Mouse (Mus musculus) hindbrain, postnatal 0 days (tissue): ENCODE results near the gene Slc39a11. TPM values are rescaled to one million over a fixed set of nuclear protein-coding genes. Genes with fewer than 3 reads are reported as not detected.

ENCODE experiments used
- ATAC-seq: fragments of 200-750 bp; cut with Nextera tagmentation; 2 replicates; pipeline ENCODE4 v1.8.0; 2017; ENCODE audit warnings: mild to moderate bottlenecking, moderate TSS enrichment, moderate library complexity
- DNase-seq: peaks from one replicate; pipeline ENCODE4 v3.0.0-alpha.2; 2015; ENCODE audit warnings: low spot score
- H3K27ac ChIP-seq: fragments of 300-500 bp; sonication (generic); 2 replicates; pipeline ENCODE4 v1.5.1; 2014; ENCODE audit warnings: mild to moderate bottlenecking
- H3K27me3 ChIP-seq: fragments of 300-500 bp; sonication (generic); 2 replicates; pipeline ENCODE4 v1.6.1; 2014; ENCODE audit warnings: low read length, mixed read lengths; ENCODE audit not compliant: insufficient read depth
- H3K36me3 ChIP-seq: fragments of 300-500 bp; sonication (generic); 2 replicates; pipeline ENCODE4 v1.6.1; 2014; ENCODE audit warnings: low read length, mixed read lengths; ENCODE audit not compliant: insufficient read depth
- H3K4me1 ChIP-seq: fragments of 300-500 bp; sonication (generic); 2 replicates; pipeline ENCODE4 v1.6.1; 2014; ENCODE audit warnings: antibody characterized with exemption, low read length, mixed read lengths; ENCODE audit not compliant: insufficient read depth
- H3K4me2 ChIP-seq: fragments of 300-500 bp; sonication (generic); 2 replicates; pipeline ENCODE4 v1.6.1; 2014; ENCODE audit warnings: low read depth, mild to moderate bottlenecking, low read length, moderate library complexity, mixed read lengths
- H3K4me3 ChIP-seq: fragments of 300-500 bp; sonication (generic); 2 replicates; pipeline ENCODE4 v1.5.1; 2014; ENCODE audit warnings: low read length
- H3K9ac ChIP-seq: fragments of 300-500 bp; sonication (generic); replicated peaks from 2 replicates; pipeline ENCODE4 v1.6.1; 2014; ENCODE audit warnings: mild to moderate bottlenecking, low read length, moderate library complexity, mixed read lengths
- H3K9me3 ChIP-seq: fragments of 300-500 bp; sonication (generic); 2 replicates; pipeline ENCODE4 v1.6.1; 2016; ENCODE audit warnings: low read length, mixed read lengths
- CTCF ChIP-seq: IDR thresholded peaks from 2 replicates; pipeline ENCODE4 v1.5.1; 2016; ENCODE audit warnings: antibody characterized with exemption, control low read depth, low read depth
- WGBS: fragments of 180-500 bp; shearing (Covaris S2); extraction: QIAGEN DNeasy Blood & Tissue Kit; methylation state at CpG from one replicate; pipeline ENCODE4 v1.1.7; 2014; 5-methylcytosine and 5-hydroxymethylcytosine counted together
- polyA plus RNA-seq: library from polyadenylated mRNA; unstranded; fragments of >200 nt; fragmentation: Nextera tagmentation; extraction: Ambion mirVana; gene quantifications from 2 replicates; pipeline ENCODE4 v1.2.1, GENCODE M21; 2015
- total RNA-seq: library from RNA; depleted of rRNA; stranded (reverse); fragments of >200 nt; gene quantifications from 2 replicates; pipeline ENCODE4 v1.2.3, GENCODE M21; 2014

The Slc39a11 gene
- total and polyA plus RNA-seq, 2 experiments from 2014 or later, result 35.6 to 63.3 TPM

- no peak overlapping the region for H3K4me3 ChIP-seq
- DNase-seq (peak; percentile 83), ATAC-seq (peak; percentile 78)
- no peak for TF ChIP-seq CTCF
- H3K36me3 ChIP-seq, result no peaks in the 10 kb centered on the region
- no peaks in the 10 kb centered on the region for H3K27me3 ChIP-seq
- WGBS, result 53% methylated on average over 7 of the region's 7 CpGs
- no peak overlapping the region for H3K9ac ChIP-seq
- no peak overlapping the region for H3K4me2 ChIP-seq
- H3K27ac ChIP-seq, result peak overlapping the region; percentile 81
- H3K9me3 ChIP-seq, result no peaks in the 10 kb centered on the region
- H3K4me1 ChIP-seq, result peaks cover 16% of the 10 kb centered on the region
Measured at GRCm38 (mm10) chr11:113554194-113554593, 95.7 kb downstream of the Slc39a11 start.

DNA sequence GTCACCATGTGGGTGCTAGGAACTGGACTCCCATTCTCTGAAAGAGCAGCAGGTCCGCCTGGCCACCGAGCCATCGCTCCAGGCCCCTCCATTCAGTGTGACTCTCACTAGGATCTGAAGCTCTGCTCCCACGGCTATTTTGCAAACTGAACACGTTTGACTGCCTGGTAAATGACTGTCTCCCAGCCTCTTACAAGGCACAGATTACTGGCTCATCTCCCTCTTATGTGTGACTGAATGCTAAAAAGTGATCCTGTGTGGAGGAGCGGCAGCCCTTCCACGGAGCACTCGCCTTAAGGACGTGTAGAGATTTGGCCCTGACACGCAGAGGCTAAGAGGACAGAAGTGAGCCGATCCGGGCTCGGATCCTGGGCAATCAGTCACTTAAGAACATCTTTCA is 96.3 kb downstream of the Slc39a11 start:
- DNase-seq (peak; percentile 45), ATAC-seq (peak; percentile 39; the same call in 1 of the 2 replicates)
- Histone ChIP-seq H3K36me3 (no peaks in the 10 kb centered on the region), H3K4me1 (peaks cover 16% of the 10 kb centered on the region), H3K4me3 (no peak overlapping the region), H3K27me3 (no peaks in the 10 kb centered on the region), H3K9me3 (no peaks in the 10 kb centered on the region), H3K27ac (peak overlapping the region; percentile 81), H3K9ac (no peak overlapping the region), H3K4me2 (no peak overlapping the region)
- TF ChIP-seq CTCF, result no peak
- 43% methylated on average over 13 of the region's 13 CpGs for WGBS

DNA sequence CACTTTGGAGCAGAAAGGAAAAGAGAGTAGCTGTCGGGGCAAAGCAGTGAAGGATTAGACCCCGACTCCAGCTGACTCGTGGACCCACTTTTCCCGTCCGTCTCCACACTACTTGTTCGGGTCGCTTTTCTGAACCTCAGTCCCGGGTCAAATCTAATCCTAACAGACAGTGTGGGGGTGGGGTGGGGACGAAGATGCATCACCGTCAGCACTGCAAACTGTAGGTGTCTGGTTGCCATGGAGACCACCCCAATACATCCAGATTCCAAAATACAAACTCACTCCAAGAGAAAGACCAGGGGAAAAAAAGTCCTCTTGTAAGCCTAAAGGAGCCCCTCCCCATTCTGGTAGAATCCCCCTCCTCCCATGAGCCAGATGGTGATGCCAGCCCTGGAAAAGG is 97.3 kb downstream of the Slc39a11 start:
- peaks cover 16% of the 10 kb centered on the region for H3K4me1 ChIP-seq
- TF ChIP-seq CTCF, result no peak
- H3K9ac ChIP-seq, result no peak overlapping the region
- ATAC-seq (no peak), DNase-seq (no peak)
- whole genome bisulfite sequencing, result 61% methylated on average over 10 of the region's 10 CpGs
- H3K9me3 ChIP-seq, result no peaks in the 10 kb centered on the region
- H3K27me3 ChIP-seq, result no peaks in the 10 kb centered on the region
- H3K36me3 ChIP-seq, result no peaks in the 10 kb centered on the region
- no peak overlapping the region for H3K4me3 ChIP-seq
- H3K27ac ChIP-seq, result peak overlapping the region; percentile 81
- no peak overlapping the region for H3K4me2 ChIP-seq

GRCm38 (mm10) chr11:113546217-113546877 is 103.5 kb downstream of the Slc39a11 start:
- TF ChIP-seq CTCF, result 0 out of 2 replicates have a peak, but pooled peaks have one; percentile 6
- H3K9me3 ChIP-seq, result no peaks in the 10 kb centered on the region
- no peaks in the 10 kb centered on the region for H3K4me1 ChIP-seq
- no peak overlapping the region for H3K9ac ChIP-seq
- no peaks in the 10 kb centered on the region for H3K27me3 ChIP-seq
- 70% methylated on average over 11 of the region's 11 CpGs for WGBS
- no peaks in the 10 kb centered on the region for H3K36me3 ChIP-seq
- ATAC-seq, result no peak
- DNase-seq, result no peak
- no peak overlapping the region for H3K27ac ChIP-seq
- no peak overlapping the region for H3K4me3 ChIP-seq
- no peak overlapping the region for H3K4me2 ChIP-seq

DNA sequence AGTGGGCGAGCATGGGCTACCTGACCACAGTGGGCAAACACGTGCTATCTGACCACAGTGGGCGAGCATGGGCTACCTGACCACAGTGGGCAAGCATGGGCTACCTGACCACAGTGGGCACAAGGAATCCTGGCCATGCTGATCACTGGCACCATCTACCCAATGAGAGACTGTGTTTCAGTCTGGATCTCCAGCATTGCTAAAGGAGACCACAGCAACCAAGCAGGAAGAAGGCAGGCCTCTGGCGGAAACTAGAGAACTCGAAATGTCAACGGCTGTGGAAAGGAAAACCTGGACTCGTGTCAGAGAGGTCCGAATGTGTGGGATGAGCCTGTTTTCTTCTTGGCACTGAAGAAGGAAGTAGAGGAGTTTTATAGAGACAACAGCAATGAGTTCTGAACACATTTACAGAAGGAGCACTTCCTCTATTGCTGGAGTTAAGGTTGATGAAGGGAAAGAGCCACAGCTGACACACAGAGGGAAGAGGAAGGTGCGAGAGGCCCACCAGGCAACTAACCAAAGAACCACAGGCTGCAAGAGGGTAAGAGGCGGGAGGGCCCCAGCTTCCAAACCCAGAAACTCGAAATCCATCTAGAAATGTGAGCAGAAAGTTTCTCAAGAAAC is 105.8 kb downstream of the Slc39a11 start:
- TF ChIP-seq CTCF, result no peak
- 87% methylated on average over 11 of the region's 11 CpGs for WGBS
- no peaks in the 10 kb centered on the region for H3K9me3 ChIP-seq
- H3K4me1 ChIP-seq, result no peaks in the 10 kb centered on the region
- no peak overlapping the region for H3K27ac ChIP-seq
- H3K36me3 ChIP-seq, result no peaks in the 10 kb centered on the region
- H3K4me3 ChIP-seq, result no peak overlapping the region
- no peaks in the 10 kb centered on the region for H3K27me3 ChIP-seq
- no peak overlapping the region for H3K4me2 ChIP-seq
- no peak for DNase-seq
- ATAC-seq, result no peak
- H3K9ac ChIP-seq, result no peak overlapping the region

- ATAC-seq (no peak), DNase-seq (no peak)
- 91% methylated on average over 8 of the region's 8 CpGs for WGBS
- no peak overlapping the region for H3K27ac ChIP-seq
- no peaks in the 10 kb centered on the region for H3K9me3 ChIP-seq
- H3K9ac ChIP-seq, result no peak overlapping the region
- no peaks in the 10 kb centered on the region for H3K4me1 ChIP-seq
- no peak overlapping the region for H3K4me3 ChIP-seq
- no peak overlapping the region for H3K4me2 ChIP-seq
- no peaks in the 10 kb centered on the region for H3K36me3 ChIP-seq
- no peaks in the 10 kb centered on the region for H3K27me3 ChIP-seq
- TF ChIP-seq CTCF, result no peak
Measured at GRCm38 (mm10) chr11:113541073-113541472, 108.8 kb downstream of the Slc39a11 start.
